Comparison of ENCODE assay signal across 8 mouse cellular contexts in the genomic region with DNA sequence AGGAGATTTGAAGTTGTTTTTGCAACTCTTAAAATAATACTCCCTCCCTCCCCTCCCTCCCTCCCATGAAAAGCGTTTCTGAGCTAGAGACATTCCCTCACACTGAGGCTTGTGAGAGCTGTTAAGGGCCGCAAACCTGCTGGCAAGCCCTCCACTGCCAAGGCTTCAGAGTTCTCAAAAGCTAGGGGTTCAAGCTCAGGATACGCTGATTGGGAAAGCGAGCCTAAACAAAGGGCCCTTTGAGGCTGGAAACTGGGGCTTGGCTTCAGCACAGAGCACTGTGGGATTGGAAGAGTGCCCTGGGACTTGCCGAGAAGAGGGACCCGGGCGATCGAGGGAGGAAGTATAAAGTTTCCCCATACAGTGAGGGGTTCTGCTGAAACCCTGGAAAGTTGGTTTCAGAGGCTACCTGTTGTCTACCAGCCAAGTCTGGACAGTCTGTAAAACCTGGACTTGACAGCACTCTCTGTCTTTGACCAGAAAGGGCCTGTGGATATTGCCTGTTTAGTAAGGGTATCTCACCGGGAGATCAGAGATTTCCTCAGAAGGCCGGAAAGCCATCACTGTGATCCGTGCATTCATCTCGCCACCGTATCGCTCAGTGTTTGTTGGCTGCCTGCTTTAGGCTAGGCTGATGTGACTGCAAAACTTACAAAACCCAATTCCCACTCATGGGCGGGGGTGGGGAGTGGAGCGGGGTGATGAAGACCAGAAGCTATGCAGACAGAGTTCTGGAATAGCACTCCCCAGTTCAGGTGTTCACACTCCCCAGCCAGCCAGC. TPM values are rescaled to one million over a fixed set of nuclear protein-coding genes. Genes with fewer than 3 reads are reported as not detected.
A peak's percentile ranks its signal among the peaks of the same experiment; 100 is the strongest.
DNase-seq lines count a peak whose midpoint lies in the region; ATAC-seq lines count a peak whose summit lies in the region.

No protein-coding gene starts in this region.

- H3K9ac ChIP-seq in limb, embryonic 12.5 days (replicated peaks) = 0 out of 2 replicates have a peak overlapping the region, but pooled peaks have one; percentile 2
- H3K9ac ChIP-seq in intestine, embryonic 16.5 days (ENCODE audit: low read depth, low read length) = no peak overlapping the region

- DNase-seq in brain, adult 2 months (ENCODE audit: low read depth, low spot score) = peak; percentile 75
- peak; percentile 8 to 13 for DNase-seq in cerebellum, postnatal 36 days
- peak; percentile 69 for DNase-seq in heart, embryonic 10.5 days (ENCODE audit: low spot score)
- DNase-seq in embryo, embryonic 11 days = no peak
- no peak for DNase-seq in urinary bladder, postnatal 25 days (ENCODE audit: low spot score)
- DNase-seq in spleen, postnatal 10 days (ENCODE audit: low spot score in 2 of 2) = no peak

- peaks cover 19% of the 10 kb centered on the region for H3K4me1 ChIP-seq in heart, embryonic 10.5 days
- H3K4me1 ChIP-seq in limb, embryonic 12.5 days (replicated peaks) = peaks cover 54% of the 10 kb centered on the region
- no peaks in the 10 kb centered on the region for H3K4me1 ChIP-seq in intestine, embryonic 16.5 days (ENCODE audit: control insufficient read depth, insufficient read depth, low read length)

- 65% methylated on average over 16 of the region's 16 CpGs for WGBS in heart, embryonic 10.5 days
- WGBS in limb, embryonic 12.5 days = 71% methylated on average over 16 of the region's 16 CpGs
- 74% methylated on average over 16 of the region's 16 CpGs for WGBS in intestine, embryonic 16.5 days

- H3K36me3 ChIP-seq in heart, embryonic 10.5 days = peaks cover 10% of the 10 kb centered on the region; the same call in 1 of the 2 replicates
- peaks cover 50% of the 10 kb centered on the region for H3K36me3 ChIP-seq in limb, embryonic 12.5 days
- peaks cover 5% of the 10 kb centered on the region; the same call in 1 of the 2 replicates for H3K36me3 ChIP-seq in intestine, embryonic 16.5 days (ENCODE audit: control insufficient read depth, insufficient read depth, low read length)

- H3K4me2 ChIP-seq in limb, embryonic 12.5 days = no peak overlapping the region
- H3K4me2 ChIP-seq in intestine, embryonic 16.5 days (ENCODE audit: low read depth, low read length) = no peak overlapping the region

- H3K4me3 ChIP-seq in heart, embryonic 10.5 days = no peak overlapping the region
- no peak overlapping the region for H3K4me3 ChIP-seq in limb, embryonic 12.5 days (replicated peaks)
- no peak overlapping the region for H3K4me3 ChIP-seq in intestine, embryonic 16.5 days (ENCODE audit: low read length)

- 0 out of 2 replicates have a peak, but pooled peaks have one; percentile 37 for ATAC-seq in limb, embryonic 12.5 days (ENCODE audit: insufficient number of reproducible peaks, insufficient read depth, low FRiP score, low TSS enrichment, low read depth)
- ATAC-seq in intestine, embryonic 16.5 days = no peak

- no peaks in the 10 kb centered on the region for H3K9me3 ChIP-seq in heart, embryonic 10.5 days
- H3K9me3 ChIP-seq in limb, embryonic 12.5 days = no peaks in the 10 kb centered on the region
- H3K9me3 ChIP-seq in intestine, embryonic 16.5 days (ENCODE audit: control insufficient read depth, low read length) = no peaks in the 10 kb centered on the region

- H3K27me3 ChIP-seq in heart, embryonic 10.5 days (ENCODE audit: insufficient read depth, poor library complexity, severe bottlenecking) = no peaks in the 10 kb centered on the region
- no peaks in the 10 kb centered on the region for H3K27me3 ChIP-seq in limb, embryonic 12.5 days
- no peaks in the 10 kb centered on the region for H3K27me3 ChIP-seq in intestine, embryonic 16.5 days (replicated peaks; ENCODE audit: control insufficient read depth, insufficient read depth, low read length)

- no peak overlapping the region for H3K27ac ChIP-seq in heart, embryonic 10.5 days
- peak overlapping the region; percentile 70 for H3K27ac ChIP-seq in limb, embryonic 12.5 days
- no peak overlapping the region for H3K27ac ChIP-seq in intestine, embryonic 16.5 days (ENCODE audit: low read length)

RNA-seq across cellular contexts. Expression of a gene that starts 18.3 kb away (rescaled TPM):
- 22.9 and 38.5 TPM in 2 replicates for polyA plus RNA-seq in heart, embryonic 10.5 days (2016; fragmentation: Nextera tagmentation; extraction: Ambion mirVana)
- 96.0 and 110 TPM in 2 replicates for polyA plus RNA-seq in limb, embryonic 12.5 days (2016; fragmentation: Nextera tagmentation; extraction: Ambion mirVana)
- 46.0 and 48.4 TPM in 2 replicates for polyA plus RNA-seq in intestine, embryonic 16.5 days (2015; fragmentation: Nextera tagmentation; extraction: Ambion mirVana)

Comparison
In these comparisons a context has a peak if more than half of its experiments do, and no peak if none do; other contexts are left out.
1. DNase-seq: peak in brain, adult 2 months (single experiment), cerebellum, postnatal 36 days (2 of 2) and heart, embryonic 10.5 days (single experiment); none in embryo, embryonic 11 days (single experiment), urinary bladder, postnatal 25 days (single experiment) and spleen, postnatal 10 days (0 of 2).